Mouse (Mus musculus) adrenal gland, adult (tissue): Measurements from ENCODE around the gene Pank2.
"Not testable (repeated sequence)": the region's sequence is repeated elsewhere in the genome, so short reads cannot be mapped to it uniquely, and the experiment has no call there.

Experiments used
- DNase-seq, 2 experiments: peaks; one replicate each; pipeline ENCODE4 v3.0.0; 2022 to 2023; ENCODE audit warnings: low spot score in 1 of 2; ENCODE audit not compliant: inconsistent age in 2 of 2

Gene Pank2

DNA sequence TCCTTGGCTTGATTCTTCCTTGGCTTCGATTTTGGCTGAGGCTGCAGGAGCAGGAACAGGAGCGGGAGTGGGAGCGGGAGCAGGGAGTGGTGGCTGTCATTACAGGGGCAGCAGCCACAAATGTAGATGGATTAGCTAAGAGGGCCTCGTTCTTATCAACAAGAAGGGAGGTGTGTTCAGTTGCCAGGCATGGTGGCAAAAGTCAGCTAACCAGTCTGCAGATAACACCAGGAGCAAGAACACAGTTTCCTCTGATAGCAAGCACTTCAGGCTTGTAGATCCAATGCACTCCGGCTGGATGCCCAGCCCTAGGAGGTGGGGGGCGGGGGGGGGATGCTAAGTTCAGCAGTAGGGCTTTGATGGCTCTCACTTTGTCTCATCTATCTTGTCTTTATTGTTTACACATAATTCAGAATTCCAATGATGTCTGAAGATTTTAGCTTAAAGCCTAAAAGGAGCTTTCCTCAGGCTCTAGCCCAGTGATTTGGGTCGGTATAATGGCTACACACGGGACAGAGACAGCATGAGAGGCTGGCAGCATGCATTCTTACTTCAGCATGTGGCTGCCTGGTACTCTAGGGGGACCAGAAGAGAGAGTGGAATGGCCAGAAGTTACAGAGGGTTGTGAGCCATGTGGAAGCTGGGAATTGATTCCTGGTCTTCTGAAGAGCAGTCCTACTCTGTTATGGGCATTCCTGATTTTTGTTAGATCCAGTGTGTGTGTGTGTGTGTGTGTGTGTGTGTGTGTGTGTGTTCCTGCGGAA is 1.6 kb upstream of the Pank2 start:
- DNase-seq, result no peak

DNA sequence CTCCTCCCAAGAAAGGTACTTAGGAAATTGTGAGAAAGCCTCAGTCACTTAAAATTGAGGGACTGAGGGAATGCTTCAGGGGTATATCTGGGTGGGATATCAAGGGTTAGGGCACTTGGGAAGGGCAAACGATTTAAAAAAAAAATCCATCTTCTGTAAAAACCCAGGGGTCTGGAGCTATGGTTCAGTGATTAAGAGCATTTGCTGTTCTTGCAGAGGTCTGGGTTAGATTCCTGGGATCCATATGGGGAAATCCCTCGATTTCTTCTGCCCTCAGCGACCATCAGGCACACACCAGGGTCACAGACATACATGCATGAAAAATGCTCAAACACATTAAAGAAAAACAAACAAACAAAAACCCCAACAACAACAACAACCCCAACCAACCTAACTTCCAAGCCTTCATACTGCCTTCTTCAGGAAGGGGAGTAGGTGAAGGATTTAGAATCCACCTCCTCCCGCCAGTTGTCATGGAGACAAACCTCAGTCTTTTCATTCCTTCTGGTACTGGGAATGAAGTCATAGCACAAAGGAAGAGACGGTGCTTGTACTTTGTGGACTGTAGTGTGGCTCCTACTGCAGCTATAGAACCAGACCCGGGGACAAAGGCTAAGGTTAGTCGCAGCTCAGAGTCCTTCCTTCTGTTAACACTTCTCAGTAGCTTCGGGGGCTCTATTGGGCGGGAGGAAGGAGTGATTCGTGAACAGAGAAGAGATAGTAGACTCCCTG is 648 bp upstream of the Pank2 start:
- DNase-seq, result no peak

DNA sequence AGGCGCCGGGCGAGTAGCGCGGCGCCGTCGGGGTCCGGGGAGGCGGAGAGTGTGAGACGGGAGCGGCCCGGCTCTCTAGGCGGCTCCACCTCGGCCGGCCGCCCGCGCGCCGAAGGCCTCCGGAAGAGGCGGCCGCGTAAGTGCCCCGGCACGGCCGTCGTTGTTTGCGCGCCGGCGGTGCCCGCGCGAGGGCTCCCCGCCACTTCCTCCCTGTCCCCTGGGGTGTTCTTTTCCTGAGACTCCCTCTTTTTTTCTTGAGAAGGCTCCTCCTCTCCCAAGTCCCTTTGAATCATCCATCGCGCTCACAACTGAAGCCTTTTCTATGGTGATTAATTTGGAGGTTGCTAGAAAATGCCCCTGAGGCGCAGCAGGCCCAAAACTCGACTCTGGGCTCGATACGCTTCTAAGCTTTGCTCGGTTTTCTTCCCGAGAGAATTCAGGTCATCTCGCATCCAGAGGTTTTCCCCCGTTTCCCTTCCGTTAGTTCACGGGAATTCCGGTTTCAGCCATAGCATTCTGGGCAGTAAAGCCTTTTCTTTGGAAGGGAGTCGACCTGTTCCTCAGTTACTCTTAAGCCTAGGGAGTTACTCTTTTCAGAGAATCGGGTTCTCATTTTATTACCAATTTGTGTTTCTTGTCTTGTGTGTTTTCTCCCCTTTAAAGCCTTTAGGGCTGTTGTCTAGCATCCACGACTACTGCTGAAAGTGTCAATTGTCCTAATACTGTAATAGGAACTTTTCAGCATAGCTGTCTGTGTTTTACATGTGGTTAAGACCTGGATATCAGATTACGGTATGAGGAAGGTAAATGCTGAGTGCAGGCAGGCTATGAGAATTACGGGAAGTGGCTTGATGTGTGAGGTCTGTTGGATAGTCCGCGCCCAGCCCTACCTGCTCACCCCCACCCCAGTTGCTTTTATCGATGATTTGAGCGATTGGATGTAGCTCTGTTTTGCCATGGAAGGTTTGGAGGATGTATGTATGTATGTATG is 680 bp downstream of the Pank2 start:
- no peak for DNase-seq

DNA sequence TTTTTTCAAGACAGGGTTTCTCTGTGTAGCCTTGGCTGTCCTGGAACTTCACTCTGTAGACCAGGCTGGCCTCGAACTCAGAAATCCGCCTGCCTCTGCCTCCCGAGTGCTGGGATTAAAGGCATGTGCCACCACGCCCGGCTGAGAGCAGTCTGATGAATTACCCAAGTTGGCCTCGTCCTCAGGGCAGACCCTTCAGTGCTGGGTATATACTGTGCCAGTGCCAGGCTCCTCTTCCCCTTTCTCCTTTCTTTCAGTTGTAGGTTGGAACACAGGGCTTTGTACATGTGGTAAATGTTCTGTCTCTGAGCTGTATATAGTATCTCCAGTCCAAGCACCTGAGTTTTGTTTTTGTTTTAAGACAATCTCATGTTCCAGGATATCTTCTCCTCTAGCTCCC is 1.7 kb downstream of the Pank2 start:
- peak in 1 of 2 experiments; percentile 52 for DNase-seq

DNA sequence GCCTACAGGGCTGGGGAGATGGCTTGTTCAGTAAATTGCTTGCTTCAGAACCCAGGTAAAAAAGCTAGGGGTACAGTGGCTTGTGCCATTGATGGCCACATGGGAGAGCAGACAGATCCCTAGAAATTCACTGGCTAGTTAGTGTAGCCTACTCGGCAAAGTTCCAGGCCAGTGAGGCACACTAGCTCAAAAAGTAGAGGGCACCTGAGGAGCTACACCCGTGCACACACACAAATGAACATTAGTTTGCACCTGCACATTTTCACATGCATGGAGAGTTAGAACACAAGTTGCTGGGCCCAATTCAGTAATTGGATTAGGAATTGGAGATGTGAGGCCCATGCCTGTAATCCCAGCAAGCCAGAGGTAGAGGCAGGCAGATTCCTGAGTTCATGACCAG is 2.8 kb downstream of the Pank2 start:
- DNase-seq, result peak in 1 of 2 experiments; percentile 58

DNA sequence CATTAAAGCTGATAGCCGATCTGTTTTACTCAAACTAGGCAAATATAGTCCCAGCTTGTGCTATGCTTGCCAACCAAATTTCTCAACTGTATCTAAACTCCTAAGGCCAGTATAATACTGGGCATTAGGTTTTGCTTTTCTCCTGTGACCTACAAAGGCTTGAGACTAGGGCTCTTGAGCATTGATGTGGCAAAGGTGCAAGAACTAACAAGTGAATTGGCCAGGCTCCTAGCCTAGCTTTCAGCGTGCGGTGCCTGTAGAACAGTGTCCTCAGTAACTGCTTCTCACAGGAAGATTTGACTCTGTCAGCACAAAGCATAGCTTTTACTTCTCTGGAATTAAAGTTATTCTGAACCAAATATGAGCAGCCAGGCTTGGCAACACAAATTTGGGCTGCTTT is 13.2 kb downstream of the Pank2 start:
- no peak for DNase-seq

DNA sequence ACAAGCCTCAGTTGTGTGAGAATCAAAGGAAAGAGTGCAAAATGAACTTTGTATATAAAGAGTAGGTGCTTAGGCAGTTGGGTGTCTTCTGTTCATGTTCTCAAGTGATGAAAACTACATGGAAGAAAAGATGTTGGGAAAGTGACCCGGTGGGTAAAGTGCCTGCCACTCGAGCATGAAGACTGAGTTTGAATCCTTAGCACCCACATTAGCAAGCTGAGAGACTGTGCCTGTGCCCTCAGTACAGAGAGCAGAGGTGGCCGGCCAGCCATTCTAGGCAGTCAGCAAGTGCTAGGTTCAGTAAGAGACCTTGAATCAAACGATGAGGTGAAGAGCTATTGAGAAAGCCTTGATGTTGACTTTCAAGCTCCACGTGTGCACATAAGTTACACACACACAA is 14.4 kb downstream of the Pank2 start:
- DNase-seq, result no peak

DNA sequence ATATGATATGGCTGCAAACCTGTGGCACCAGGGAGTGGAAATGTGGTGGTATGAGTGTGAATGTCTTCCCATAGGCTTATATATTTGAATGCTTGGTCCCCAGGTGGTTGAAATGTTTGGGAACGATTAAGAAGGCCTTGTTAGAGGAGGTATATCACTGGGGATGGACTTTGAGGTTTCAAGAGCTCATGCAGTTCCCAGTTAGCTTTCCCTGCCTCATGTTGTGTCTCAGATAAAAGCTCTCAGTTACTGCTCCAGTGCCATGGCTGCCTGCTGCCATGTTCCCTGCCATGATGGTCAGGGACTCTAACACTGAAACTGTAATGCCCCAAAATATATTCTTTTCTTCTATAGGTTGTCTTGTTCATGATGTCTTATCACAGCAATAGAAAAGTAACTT is 19.3 kb downstream of the Pank2 start:
- DNase-seq, result no peak

DNA sequence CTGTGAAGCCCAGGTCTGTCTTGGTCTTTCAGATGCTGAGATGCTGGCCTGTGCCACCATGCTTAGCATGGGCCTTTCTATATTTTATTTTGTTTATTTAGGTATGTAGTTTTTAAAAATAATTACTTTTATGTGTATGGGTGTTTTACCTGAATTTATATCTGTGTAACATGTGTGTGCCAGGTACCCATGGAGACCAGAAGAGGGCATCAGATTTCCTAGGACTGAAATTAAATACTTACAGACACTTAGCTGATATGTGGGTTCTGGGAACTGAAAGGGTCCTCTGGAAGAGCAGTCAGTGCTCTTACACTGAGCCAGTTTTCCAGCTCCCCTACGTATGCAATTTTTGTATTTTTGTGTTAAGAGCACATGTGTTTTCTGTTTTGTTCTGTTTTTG is 24.0 kb downstream of the Pank2 start:
- DNase-seq, result no peak

DNA sequence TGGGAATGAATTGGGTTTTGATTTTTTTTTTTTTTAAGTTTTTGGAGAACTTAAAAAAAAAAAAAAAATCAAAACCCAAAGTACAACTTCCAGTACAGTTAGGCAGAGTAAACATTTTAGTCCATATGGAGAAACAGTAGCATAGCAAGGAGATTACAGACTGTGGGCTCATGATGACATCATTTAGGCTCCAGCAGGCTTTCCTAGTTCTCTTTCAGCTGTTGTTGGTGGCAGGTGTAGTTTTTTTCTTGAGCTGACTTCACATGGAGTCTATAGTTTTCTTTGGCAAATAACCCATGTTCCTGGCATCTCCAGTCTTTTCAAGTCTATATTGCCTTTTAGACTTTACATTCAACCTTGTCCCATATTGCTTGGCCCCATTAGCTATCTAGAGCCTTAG is 28.4 kb downstream of the Pank2 start:
- no peak for DNase-seq

DNA sequence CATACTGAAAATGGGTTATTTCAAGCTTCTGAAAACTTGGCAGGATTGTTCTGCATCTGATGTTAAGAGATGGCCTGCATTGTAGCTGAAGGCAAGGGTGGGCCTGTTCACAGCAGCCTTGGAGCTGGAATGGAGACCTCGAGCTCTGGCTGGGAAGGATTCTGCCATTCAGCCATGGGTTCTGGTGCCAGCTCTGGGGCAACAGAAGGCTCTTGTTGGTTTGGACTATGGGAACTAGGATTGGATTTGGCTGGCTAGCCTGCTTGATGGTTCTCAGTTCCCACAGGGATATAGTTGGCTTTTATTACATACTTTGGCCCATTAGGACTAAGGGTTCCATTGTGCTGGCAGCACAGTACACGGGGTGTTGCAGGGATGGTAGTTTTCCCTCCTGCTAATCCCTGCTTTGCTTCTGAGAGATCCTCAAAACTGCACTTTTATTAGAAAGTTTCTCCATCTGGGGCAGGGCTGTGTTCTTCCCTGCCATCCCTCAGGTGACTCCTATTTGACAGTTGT is 34.5 kb downstream of the Pank2 start:
- no peak for DNase-seq

DNA sequence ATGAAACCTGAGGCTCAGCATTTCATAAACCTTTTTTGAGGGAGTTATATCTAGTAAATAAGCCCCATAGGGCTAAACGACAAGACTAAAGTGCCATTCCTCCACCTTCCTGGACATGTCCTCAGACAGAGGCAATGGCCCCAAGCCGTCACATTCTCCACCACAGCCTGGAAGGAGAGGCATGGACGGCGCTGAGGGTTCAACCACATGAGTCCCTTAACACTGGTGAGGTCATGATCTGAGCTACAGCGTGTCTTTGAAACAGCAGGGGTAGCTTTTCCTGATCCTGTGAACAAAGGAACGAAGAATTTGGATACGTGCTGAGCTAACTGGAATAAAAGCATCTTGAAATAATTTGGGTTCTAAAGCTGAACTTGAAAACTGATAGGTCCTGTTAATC is 36.4 kb downstream of the Pank2 start:
- not testable (repeated sequence) for DNase-seq

DNA sequence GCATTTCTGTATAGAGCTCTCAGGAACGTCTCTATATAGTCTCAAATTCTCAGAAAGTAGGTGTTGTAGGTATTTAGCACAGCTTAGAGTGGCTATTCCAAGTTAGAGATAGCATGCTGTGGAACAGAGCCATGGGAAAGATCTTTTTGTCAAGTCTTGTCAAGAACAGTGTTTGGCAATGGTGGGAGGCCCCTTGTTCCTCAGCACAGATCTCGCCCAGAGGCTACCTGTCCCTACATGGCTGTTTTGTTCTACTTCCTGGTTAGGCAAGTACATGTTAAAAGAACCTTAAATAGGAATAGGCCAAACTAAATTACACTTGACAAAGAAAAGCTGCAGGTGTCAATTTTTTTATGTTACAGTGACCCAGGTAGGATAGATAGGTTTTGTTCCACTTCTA is 38.2 kb downstream of the Pank2 start:
- DNase-seq, result no peak

DNA sequence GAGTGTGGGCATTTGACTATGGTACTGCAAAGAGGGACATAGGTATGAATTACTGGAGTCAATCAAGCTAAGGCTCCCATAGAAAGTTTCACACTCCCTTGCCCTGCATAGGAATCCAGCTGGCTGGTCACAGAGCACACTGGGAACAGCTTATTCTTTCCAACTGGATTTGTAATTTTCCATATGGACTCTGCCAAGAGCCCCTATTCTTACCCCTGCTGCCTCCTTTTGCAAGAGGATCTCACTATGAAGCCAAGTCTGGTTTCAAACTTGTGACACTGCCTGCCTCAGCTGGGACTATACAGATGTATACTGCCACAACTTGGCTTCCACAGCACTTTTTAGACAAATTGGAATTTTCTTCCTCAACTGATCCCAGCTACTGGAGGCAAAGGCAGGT is 39.3 kb downstream of the Pank2 start:
- DNase-seq, result no peak

DNA sequence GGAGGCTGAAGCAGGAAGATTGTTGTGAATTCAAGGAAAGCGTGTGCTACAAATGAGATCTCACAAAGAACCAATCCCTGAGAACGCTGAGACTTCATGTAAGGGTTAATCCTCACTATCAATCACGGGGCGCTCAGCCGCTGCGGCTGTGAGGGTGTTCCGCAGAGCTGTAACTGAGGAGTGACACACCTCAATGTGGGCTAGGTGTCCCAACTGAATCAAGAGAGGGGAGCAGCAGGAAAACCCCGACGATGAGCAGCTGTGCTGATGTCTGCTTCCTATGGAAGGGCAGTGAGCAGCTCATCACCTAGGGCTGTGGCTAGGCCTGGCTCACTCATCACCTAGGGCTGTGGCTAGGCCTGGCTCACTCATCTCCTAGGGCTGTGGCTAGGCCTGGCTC is 42.2 kb downstream of the Pank2 start:
- no peak for DNase-seq

DNA sequence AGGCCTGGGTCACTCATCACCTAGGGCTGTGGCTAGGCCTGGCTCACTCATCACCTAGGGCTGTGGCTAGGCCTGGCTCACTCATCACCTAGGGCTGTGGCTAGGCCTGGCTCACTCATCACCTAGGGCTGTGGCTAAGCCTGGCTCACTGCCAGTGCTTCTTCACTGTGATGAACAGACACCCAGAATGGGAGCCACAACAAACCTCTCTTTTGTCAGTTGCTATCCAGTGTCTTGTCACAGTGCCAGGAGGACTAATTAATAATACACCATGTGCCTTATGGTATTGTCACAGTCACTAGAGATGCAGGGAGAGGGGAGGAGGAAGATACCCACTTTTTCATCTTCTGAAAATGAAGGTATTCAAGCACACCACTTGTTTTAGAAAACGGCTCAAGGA is 42.9 kb downstream of the Pank2 start:
- not testable (repeated sequence) for DNase-seq

DNA sequence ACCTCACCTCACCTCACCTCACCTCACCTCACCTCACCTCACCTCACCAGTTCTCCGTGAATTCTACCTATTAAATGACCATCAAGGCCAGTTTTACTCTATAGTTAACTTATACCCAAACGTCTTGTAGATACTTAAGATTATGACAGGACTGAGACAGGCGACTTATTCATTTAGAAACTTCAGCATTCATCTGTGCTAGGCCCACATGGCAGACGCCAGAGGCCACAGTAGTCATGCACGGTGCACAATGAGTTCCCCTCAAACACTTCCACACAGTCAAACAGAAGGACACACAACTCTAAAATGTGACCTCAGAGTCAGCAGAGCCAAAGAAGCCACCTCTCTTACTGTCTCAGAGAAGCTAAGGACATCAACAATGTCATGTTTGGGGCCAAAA is 45.1 kb downstream of the Pank2 start:
- DNase-seq, result no peak

DNA sequence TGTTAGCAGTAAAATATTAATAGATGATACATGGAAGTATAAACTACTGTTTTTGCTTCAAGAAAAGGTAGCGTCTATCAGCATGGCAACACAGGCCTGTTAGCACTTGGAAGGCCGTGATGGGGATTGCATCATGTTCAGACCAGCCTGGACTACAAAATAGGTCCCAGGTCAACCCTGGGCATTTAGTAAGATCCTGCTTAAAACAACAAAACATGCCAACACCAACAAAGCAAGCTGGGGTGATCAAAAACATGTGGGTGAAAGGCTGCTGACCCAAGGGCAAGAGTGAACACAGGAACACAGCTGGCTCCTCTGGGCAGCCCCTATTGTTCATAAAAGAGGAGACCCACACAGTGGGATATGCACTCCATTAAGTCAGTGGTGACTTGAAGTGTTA is 45.5 kb downstream of the Pank2 start:
- DNase-seq, result no peak

DNA sequence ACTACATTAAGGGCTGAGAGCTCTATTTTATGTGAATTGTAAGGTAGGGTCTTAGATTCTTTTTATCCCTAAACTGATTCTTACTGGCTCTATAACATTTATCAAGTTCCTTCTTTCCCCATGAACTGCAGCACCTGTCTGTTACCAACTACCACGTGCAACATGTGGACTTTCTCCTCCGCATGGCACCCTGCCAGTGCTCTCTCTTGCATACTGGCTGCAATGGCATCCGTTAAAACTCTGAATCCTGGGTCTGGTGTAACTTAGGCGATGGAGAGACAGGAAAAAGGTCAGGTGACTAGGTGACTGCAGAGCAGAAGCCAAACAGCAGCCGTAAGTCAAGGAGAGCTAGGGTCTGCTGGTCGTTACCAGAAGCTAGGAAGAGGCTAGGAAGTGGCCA is 47.0 kb downstream of the Pank2 start:
- DNase-seq, result no peak

DNA sequence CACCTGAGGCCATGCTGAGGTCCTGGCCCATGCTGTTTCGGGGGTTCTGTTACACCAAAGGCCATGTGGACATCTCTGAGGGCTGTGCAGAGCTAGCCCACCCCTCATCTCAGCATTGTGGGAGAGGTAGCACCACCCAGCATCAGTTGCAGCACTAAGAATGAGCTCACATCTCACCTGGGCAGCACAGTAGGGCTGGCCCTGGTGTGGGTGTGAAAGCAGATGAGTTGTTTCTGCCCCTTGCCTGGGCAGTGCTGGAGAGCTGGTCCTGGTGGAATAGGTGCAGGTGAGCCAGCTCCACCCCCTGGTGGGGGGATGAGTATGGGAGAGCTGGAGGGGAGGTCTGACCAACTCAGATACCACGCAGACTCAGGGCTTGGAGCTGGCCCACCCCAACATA is 53.9 kb downstream of the Pank2 start:
- no peak for DNase-seq

DNA sequence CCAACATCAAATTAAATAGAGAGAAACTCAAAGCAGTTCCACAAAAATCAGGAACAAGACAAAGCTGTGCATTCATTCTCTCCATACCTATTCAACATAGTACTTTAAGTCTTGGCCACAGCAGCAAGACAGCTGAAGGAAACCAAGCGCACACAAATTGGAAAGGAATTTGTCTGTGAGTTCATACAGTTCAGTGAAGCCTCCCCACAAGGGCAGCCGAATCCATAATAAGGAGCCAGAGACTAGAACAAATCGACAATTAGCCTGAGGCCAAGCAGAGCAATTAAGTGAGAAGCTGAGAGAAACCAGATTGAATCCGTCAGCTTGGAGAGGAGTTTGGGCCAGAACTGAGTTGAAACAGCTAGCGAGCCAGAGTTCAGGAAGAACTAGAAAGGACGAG is 57.1 kb downstream of the Pank2 start:
- no peak for DNase-seq
